Mouse (Mus musculus) inflammation-experienced regulatory T-cells, adult 6 months (primary cell): Measurements from ENCODE around the gene Uba5. TPM values are rescaled to one million over a fixed set of nuclear protein-coding genes. Genes with fewer than 3 reads are reported as not detected.

Source experiments
- ATAC-seq: one replicate; pipeline ENCODE4 v1.8.0; 2017
- polyA plus RNA-seq, 3 experiments: library from polyadenylated mRNA; unstranded; fragments of 100-300 nt; shearing (Covaris generic); gene quantifications; one replicate each; pipeline ENCODE4 v1.2.1; 2017

Gene Uba5
- 10 to 100 TPM; 12.2 to 13.2 (median 12.9) TPM for polyA plus RNA-seq

- ATAC-seq: peak; percentile 77
Observed at GRCm38 (mm10) chr9:104062430-104063243, at the start of gene Uba5. Gene Uba5 (minus strand): TSS chr9:104063134.

GRCm38 (mm10) chr9:104109151-104109550 lies 46.2 kb upstream of the Uba5 start:
- ATAC-seq: no peak

DNA sequence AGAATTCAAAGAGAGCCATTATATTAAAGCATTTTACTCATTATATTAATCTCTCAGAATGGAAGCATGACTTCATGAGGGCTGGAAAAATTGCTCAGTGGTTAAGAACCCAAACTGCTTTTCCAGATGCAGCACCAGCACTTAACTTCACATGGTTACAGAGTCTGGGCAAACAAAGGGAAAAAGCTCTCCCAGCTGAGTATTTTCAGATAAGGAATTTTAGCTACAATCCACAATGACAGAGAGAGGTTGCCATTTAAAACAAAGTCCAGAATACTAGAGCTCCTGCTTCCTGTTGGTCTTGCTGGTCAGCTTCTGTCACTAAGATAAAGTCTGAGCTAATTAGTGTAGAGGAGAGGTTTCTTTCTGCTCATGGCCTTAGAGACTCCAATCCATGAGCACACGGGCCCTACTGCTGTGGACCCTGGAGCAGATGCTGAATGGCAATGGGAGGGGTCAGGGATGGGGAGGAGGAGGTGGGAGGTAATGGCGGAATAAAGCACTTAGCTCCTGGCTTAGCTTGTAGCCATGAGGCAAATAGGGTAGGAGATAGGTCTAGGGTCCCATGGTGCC lies 45.7 kb upstream of the Uba5 start:
- ATAC-seq: no peak

DNA sequence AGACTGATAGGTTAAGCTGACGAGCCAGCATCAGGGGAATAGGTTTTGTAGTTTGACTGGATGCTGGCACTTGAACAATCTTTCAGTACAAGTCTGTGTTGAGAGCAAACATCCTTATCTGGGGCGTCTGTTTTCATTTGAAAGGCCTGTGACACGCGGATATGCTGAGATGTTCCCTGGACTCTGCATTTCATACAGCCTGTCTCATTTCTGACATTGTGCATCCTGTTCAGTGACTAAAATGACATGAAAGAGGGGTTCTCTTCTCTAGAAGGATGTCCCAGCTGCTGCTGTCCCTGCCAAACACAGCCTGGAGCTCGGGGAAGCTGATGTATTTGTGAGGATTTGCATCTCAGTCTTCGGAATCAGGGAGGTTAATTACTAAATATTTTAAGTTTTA lies 44.5 kb upstream of the Uba5 start:
- ATAC-seq: no peak

GRCm38 (mm10) chr9:104106930-104107329 lies 44.0 kb upstream of the Uba5 start:
- no peak for ATAC-seq

- ATAC-seq: no peak
Observed at GRCm38 (mm10) chr9:104104986-104105385, 42.1 kb upstream of the Uba5 start.

DNA sequence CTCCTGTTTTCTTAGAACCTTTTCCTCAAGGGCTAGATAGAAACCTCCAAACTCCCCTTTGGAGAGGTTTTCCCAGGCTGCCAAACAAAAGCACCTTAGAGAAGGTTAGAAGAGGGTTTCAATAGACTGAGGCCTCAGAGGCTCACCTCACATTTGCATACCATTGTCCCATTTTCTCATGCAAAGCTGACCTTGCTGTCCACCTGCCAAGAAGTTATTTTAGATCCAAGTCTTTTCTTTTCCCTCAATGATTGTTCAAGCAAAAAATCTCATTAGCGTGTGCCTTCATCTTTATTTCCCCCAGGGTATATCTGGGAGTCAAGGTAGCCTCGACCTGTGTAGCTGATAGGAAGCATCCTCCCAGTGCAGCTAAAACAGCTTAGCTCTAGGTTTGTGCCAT lies 40.0 kb upstream of the Uba5 start:
- no peak for ATAC-seq

GRCm38 (mm10) chr9:104102301-104102700 lies 39.4 kb upstream of the Uba5 start:
- no peak for ATAC-seq

DNA sequence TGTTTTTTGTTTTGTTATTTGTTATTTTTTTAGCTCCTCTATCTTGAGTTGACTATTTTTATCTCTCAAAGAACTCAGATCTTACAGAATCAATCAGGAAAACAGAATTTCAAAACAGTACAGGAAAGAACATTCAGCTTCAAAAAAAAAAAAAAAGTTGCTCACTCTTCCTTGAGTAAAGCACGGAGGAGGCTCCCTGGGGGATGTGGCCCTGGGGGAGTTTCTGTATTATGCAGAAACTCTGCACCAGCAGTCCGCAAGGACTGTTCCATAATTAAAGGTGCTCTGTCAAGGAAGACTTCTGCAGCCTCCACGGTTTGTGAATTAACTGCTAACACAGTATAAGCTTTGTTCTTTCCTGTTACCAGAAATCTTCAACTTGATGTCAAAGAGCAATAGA lies 38.5 kb upstream of the Uba5 start:
- ATAC-seq: no peak

DNA sequence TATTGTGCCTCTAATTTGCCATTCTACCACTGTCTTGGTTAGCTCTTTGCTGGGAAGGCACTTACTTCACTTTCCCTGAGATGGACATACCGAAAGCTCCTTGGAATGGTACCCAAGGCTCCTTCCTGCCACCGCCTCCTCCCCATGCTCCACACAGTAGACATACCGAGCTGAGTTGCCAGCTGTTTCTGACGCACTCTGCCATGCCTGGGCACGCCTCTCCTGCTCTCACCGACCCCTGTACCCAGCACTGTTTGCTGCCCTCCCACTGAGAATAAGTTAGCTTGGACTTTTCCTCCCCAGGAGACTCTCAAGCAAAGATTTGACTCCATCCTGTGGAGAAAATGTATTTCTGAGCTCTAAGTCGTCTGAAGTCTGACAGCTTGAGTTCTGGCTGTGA lies 37.9 kb upstream of the Uba5 start:
- no peak for ATAC-seq

DNA sequence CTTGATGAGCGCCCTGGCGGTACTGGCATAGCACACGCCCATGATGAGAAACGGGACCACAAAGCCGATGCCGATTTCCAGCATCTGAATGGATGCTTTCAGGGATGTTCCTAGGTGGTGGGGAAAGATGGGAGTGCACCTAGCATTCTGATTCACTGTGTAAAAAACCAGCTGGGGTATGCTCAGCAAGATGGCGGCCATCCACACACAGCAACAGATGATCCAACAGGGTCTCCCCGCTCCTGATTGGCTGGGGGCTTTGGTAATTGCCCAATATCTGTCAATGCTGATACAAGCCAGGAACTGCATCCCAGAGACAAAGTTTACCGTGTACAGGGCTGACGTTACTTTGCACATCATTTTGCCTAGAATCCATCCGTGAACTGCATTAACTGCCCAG lies 36.1 kb upstream of the Uba5 start:
- peak; percentile 69 for ATAC-seq

GRCm38 (mm10) chr9:104098256-104098655 lies 35.3 kb upstream of the Uba5 start:
- no peak for ATAC-seq

DNA sequence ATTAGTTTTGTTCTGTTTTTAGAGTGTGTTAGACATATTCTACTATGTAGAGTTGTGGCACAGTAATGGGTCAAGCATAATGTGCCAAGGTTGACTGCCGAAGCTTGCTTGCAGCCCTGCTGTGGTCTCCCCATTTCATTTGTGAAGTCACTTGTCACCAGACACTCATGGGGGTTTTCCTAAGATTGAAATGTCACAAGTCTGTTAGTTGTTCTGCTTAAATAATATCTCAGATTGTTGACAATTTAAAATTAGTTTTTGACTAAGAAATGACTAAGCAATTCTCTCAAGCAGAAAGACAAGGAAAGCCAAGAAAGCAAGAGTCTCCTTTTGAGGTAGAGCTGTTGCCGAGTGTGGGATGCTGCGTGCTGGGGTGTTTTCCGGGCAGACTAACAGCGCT lies 30.0 kb upstream of the Uba5 start:
- ATAC-seq: no peak

DNA sequence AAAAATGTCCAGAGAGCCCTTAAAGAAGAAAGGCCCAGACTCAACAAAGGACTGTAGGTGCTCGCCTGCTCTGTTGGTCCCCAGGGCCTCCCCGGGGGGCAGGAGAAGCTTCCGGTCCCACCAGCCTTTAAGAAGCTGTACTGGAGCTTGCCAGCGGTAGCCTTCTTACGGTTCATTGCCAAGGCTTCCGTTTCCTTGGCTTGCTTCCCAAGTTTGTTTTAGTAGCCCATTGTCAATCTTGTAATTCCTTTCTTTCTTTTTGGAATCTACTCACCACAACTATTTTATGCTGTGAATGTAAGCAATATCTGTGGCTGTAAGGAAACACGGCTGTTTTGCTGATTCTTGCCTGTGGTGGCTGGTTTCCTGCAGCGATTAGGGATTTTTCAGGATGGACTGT lies 25.6 kb upstream of the Uba5 start:
- no peak for ATAC-seq

- no peak for ATAC-seq
Observed at GRCm38 (mm10) chr9:104085730-104086429, 22.9 kb upstream of the Uba5 start.

- no peak for ATAC-seq
Observed at GRCm38 (mm10) chr9:104080038-104080437, 17.1 kb upstream of the Uba5 start.

DNA sequence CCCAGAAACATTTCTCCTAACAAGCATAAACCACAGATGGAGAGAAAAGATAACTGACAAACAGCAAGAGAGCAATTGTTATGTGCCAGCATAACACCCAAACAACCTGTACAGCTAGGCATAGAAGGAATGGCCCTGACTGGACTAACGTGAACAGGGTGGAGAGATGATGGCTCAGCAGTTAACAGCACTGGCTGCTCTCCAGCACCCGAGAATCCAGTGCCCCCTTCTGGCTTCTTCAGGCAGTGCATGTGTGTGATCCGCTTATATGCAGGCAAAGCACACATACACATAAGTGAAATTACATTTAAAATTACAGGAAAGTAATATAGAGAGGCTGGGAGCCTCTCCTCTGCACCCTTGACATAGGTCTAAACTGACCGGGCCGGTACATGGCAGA lies 16.4 kb upstream of the Uba5 start:
- ATAC-seq: no peak

GRCm38 (mm10) chr9:104078780-104079179 lies 15.8 kb upstream of the Uba5 start:
- no peak for ATAC-seq

DNA sequence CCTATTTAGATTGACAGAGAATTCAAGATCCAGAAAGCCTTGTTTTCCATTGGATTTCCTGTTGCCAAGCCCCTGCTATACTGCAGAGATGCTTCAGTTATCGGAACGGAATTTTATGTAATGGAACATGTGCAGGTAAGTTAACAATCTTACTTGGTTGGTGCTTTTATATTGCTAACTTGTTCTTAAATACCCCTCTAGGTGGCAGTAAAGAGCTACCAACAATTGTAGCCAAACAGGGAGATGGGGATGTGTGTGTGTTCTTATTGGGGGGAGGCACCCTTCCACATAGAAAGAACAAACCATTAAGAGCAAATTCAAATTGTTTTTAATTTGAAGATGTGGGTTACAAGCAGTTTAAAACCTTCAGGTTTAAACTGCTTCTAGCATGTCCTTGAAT lies 12.9 kb upstream of the Uba5 start:
- no peak for ATAC-seq

DNA sequence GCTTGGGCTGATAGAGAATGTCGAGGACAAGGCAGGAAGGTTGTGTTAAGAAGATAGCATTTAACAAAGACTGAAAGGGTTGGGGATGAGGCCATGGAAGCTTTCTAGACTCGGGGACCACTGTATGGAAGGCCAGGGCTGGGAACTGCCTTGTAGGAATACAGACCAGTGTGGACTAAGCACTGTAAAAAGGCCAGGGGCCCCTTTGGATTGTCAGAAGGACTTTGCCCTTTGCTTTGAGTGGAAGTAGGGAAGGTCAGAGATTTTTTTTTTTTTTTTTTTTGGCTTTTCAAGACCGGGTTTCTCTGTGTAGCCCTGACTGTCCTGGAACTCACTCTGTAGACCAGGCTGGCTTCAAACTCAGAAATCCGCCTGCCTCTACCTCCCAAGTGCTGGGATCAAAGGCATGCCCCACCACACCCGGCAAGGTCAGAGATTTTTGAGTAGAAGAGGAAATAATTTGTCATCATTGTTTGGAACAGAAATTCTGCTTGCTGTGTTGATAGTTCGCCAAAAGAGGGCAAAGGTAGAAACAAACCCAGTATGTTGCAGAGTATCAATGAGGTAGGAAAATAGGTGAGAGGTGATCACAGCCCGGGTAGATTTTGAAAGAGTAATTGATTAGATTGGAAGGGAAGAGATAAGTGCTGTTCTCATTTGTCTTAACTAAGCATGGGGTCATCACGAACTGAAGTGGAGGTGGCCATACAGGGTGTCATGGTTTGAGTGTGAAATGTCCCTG lies 8.1 kb upstream of the Uba5 start:
- ATAC-seq: no peak

DNA sequence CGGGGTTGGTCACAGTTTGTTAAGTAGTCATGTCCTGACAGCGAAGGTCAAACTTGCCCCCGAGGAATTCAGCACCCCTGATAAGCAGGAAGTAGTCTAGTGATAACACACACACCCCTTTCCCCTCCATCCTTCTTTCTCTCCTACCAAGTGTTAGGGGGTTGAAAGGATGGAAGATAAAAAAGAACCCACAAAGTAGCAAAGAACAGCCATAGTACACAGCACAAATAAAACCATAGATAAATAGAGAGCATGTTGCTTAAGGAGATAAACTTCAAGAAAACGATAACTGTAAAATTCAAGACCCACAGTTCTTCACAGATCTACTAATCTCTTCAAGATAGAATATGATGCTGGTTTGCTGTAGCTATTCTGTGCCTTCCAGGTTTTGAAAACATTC lies 7.3 kb upstream of the Uba5 start:
- no peak for ATAC-seq

GRCm38 (mm10) chr9:104064571-104064970 lies 1.6 kb upstream of the Uba5 start:
- ATAC-seq: no peak
